Mouse (Mus musculus): ENCODE measurements around the gene Flt4.

- TF ChIP-seq CTCF (IDR thresholded peaks at IDR 0.05; ENCODE audit: extremely low read depth, insufficient read depth, low read length): no peak
- TF ChIP-seq POLR2A (IDR thresholded peaks at IDR 0.05; ENCODE audit: extremely low read depth, insufficient read depth, low read length): no peak
Measured at GRCm38 (mm10) chr11:49665462-49665861, 56.4 kb downstream of the Flt4 start.

Data from cortical plate, adult 2 months (tissue).